Mouse (Mus musculus) naive thymus-derived CD4-positive, alpha-beta T cell, adult 5 months (primary cell): ENCODE data around the gene Cldn5. TPM values are rescaled to one million over a fixed set of nuclear protein-coding genes. Genes with fewer than 3 reads are reported as not detected.

Source experiments
- polyA plus RNA-seq: library from polyadenylated mRNA; unstranded; fragments of 100-300 nt; shearing (Covaris generic); gene quantifications from one replicate; pipeline ENCODE4 v1.2.1, GENCODE M21; 2017

Gene Cldn5
- not detected for polyA plus RNA-seq

DNA sequence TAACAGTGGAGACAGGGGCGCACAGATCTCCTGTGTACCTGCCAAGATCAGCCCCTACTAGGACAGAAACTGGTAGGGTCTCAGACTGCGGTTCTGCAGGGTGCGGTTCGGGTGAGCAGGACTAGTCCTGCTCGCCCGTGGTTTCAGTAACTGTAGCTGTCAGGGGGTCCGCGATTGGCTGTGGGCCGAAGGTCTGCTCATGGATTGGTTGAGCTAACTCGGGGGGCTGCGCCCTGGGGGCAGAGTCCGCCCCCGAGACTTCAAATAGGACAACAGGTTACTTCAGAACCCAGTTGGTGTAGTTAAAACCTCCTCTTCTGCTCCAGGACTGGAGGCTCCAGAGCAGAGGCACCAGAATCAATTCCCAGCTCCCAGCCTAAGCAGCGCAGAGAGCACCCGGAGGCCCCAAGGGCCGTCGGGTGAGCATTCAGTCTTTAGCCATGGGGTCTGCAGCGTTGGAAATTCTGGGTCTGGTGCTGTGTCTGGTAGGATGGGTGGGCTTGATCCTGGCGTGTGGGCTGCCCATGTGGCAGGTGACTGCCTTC lies at the start of gene Cldn5:
Gene Cldn5 (plus strand): TSS at position 292 of the 545 bp plus-strand sequence.

DNA sequence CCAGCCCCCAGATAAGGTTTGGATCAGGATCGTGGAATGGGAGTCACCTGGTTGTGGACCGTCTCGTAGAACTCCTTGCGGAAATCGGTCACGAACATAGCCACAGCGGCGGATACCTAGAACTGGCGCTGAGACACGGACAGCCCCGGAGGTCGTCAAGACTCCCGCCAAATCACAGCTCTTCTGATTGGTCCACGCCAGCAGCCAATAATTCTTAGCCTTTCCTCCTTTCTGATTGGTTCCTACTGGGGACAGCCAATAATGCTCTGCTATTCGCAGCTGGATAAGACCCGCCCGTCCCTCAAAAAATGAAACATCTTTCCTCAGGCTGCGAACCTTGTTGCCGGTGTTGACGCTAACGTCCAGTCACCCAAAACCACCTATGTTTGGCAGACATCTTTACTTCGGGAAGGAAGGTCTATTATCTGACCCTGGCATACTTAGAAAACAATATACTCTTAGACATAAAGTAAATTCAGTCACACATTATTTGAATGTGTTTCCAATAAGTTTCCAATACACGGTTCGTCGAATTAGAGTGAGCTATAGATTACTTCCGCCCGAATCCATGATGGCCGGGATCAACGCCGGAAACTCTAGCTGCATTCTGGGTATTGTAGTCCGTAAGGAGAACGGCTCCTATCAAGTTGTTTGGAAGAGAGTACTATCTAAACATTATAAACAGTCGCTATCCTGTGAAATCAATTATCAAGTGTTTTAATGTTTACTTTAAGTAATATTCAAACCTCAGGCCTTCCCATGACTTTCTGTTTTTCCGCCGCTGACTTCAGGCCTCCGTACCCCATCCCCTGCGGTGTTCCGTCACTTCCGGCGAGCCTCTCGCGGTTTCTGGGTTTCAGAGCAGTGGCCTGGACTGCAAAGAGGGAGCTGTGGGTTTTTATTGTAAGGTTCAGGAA lies 35.1 kb downstream of the Cldn5 start, which contains the start of the genes Ufd1 and Cdc45:
Gene Ufd1 (plus strand): TSS at position 312 of the 917 bp plus-strand sequence.
Gene Cdc45 (minus strand): TSS at position 520 of the 917 bp plus-strand sequence.

Other genes starting within 250 kb of the Cldn5 start
- gene Tbx1, start 186.2 kb upstream of the Cldn5 start, polyA plus RNA-seq = not detected
- gene Gp1bb, start 154.4 kb upstream of the Cldn5 start, polyA plus RNA-seq = not detected
- not detected for gene Gm49601, start 150.4 kb upstream of the Cldn5 start, polyA plus RNA-seq
- gene Sept5, start 146.9 kb upstream of the Cldn5 start, polyA plus RNA-seq = not detected
- gene Ufd1, start 34.9 kb downstream of the Cldn5 start, polyA plus RNA-seq = 143 TPM
- 3.4 TPM for gene Cdc45, start 35.1 kb downstream of the Cldn5 start, polyA plus RNA-seq
- gene 2510002D24Rik, start 59.7 kb downstream of the Cldn5 start, polyA plus RNA-seq = 100.0 TPM
- not detected for gene Gm28539, start 59.7 kb downstream of the Cldn5 start, polyA plus RNA-seq
- gene Mrpl40, start 100.0 kb downstream of the Cldn5 start, polyA plus RNA-seq = 41.2 TPM
- 19.7 TPM for gene Hira, start 100.2 kb downstream of the Cldn5 start, polyA plus RNA-seq